23 mouse cellular contexts compared by ENCODE assay signal in genomic region chr5:137524671-137525070, GRCm38 (mm10). TPM values are rescaled to one million over a fixed set of nuclear protein-coding genes. Genes with fewer than 3 reads are reported as not detected.
DNase-seq lines count a peak whose midpoint lies in the region; ATAC-seq and TF ChIP-seq lines count a peak whose summit lies in the region.
"Had no signal": no experiment of that assay in that cellular context is flagged by ENCODE, and none has a peak within 500 bp of the region (broad histone marks: within the 10 kb centered on the region; RNA-seq: fewer than 3 reads in every experiment).

No protein-coding gene starts in this region.

- H3K9me3 ChIP-seq in forebrain, embryonic 13.5 days (replicated peaks): no peaks in the 10 kb centered on the region
- H3K9me3 ChIP-seq in forebrain, embryonic 10.5 days: no peaks in the 10 kb centered on the region
- H3K9me3 ChIP-seq in hindbrain, embryonic 15.5 days: no peaks in the 10 kb centered on the region
- no peaks in the 10 kb centered on the region for H3K9me3 ChIP-seq in midbrain, postnatal 0 days (ENCODE audit: low read length)

- H3K36me3 ChIP-seq in forebrain, embryonic 13.5 days (ENCODE audit: poor library complexity, severe bottlenecking): peaks cover 99% of the 10 kb centered on the region
- H3K36me3 ChIP-seq in forebrain, embryonic 10.5 days (replicated peaks): peaks cover 100% of the 10 kb centered on the region
- H3K36me3 ChIP-seq in hindbrain, embryonic 15.5 days: peaks cover 85% of the 10 kb centered on the region
- peaks cover 95% of the 10 kb centered on the region for H3K36me3 ChIP-seq in midbrain, postnatal 0 days (ENCODE audit: insufficient read depth, low read length)

- no peak for ATAC-seq in forebrain, embryonic 13.5 days
- ATAC-seq in hindbrain, embryonic 15.5 days (ENCODE audit: low FRiP score, low read depth): no peak
- ATAC-seq in midbrain, postnatal 0 days (ENCODE audit: low FRiP score): no peak
- ATAC-seq: inflammation-experienced regulatory T-cells, adult 6 months; lung, postnatal 0 days had no signal

- H3K4me2 ChIP-seq in forebrain, embryonic 13.5 days: no peak overlapping the region
- no peak overlapping the region for H3K4me2 ChIP-seq in hindbrain, embryonic 15.5 days
- H3K4me2 ChIP-seq in midbrain, postnatal 0 days (ENCODE audit: low read depth, low read length, poor library complexity, severe bottlenecking): no peak overlapping the region

- no peak for TF ChIP-seq CTCF in layer of hippocampus, adult 2 months (conservative IDR thresholded peaks at IDR 0.05)
- TF ChIP-seq CTCF in midbrain, postnatal 0 days (IDR thresholded peaks at IDR 0.05): no peak

- H3K4me1 ChIP-seq in forebrain, embryonic 13.5 days: peaks cover 38% of the 10 kb centered on the region
- H3K4me1 ChIP-seq in forebrain, embryonic 10.5 days: peaks cover 34% of the 10 kb centered on the region
- peaks cover 24% of the 10 kb centered on the region for H3K4me1 ChIP-seq in hindbrain, embryonic 15.5 days (replicated peaks)
- no peaks in the 10 kb centered on the region; the same call in 1 of the 2 replicates for H3K4me1 ChIP-seq in midbrain, postnatal 0 days (ENCODE audit: insufficient read depth, low read length)

- DNase-seq in forebrain, embryonic 10.5 days (ENCODE audit: extremely low spot score, low spot score): no peak
- no peak for DNase-seq in layer of hippocampus, adult 2 months (ENCODE audit: low spot score in 2 of 2)
- no peak for DNase-seq in layer of hippocampus, adult 11-12 months (ENCODE audit: low spot score)
- no peak for DNase-seq in midbrain, postnatal 0 days (ENCODE audit: low spot score)
- DNase-seq in urinary bladder, postnatal 10 days (ENCODE audit: low spot score): no peak
- no peak for DNase-seq in left cerebral cortex, adult 18-20 months (ENCODE audit: low spot score in 2 of 2)
- DNase-seq: adrenal gland, postnatal 10 days; gastrocnemius, postnatal 10 days; kidney, adult 9 months; layer of hippocampus, postnatal 36 days; left cerebral cortex, postnatal 4 days; thymus, adult 18-20 months had no signal

- WGBS in forebrain, embryonic 13.5 days: 87% methylated on average over 13 of the region's 13 CpGs
- 92% methylated on average over 13 of the region's 13 CpGs for WGBS in forebrain, embryonic 10.5 days
- WGBS in hindbrain, embryonic 15.5 days: 88% methylated on average over 13 of the region's 13 CpGs
- WGBS in midbrain, postnatal 0 days: 90% methylated on average over 13 of the region's 13 CpGs

- peak overlapping the region; percentile 59; the same call in 1 of the 2 replicates for H3K27ac ChIP-seq in forebrain, embryonic 13.5 days
- no peak overlapping the region for H3K27ac ChIP-seq in forebrain, embryonic 10.5 days
- H3K27ac ChIP-seq in layer of hippocampus, adult 2 months: peak overlapping the region; percentile 51; the same call in 1 of the 2 replicates
- 0 out of 2 replicates have a peak overlapping the region, but pooled peaks have one; percentile 7 for H3K27ac ChIP-seq in hindbrain, embryonic 15.5 days (replicated peaks)
- H3K27ac ChIP-seq in midbrain, postnatal 0 days (ENCODE audit: low read depth, low read length): 0 out of 2 replicates have a peak overlapping the region, but pooled peaks have one; percentile 62
- H3K27ac ChIP-seq: heart, adult 2 months; liver, embryonic 14.5 days had no signal

- no peak overlapping the region for H3K4me3 ChIP-seq in forebrain, embryonic 13.5 days
- H3K4me3 ChIP-seq in forebrain, embryonic 10.5 days: no peak overlapping the region
- H3K4me3 ChIP-seq in layer of hippocampus, adult 2 months: no peak overlapping the region
- H3K4me3 ChIP-seq in hindbrain, embryonic 15.5 days: no peak overlapping the region
- no peak overlapping the region for H3K4me3 ChIP-seq in midbrain, postnatal 0 days (ENCODE audit: low read depth, low read length)
- H3K4me3 ChIP-seq: heart, adult 2 months had no signal

- H3K27me3 ChIP-seq in forebrain, embryonic 13.5 days: no peaks in the 10 kb centered on the region
- H3K27me3 ChIP-seq in forebrain, embryonic 10.5 days (ENCODE audit: poor library complexity, severe bottlenecking): no peaks in the 10 kb centered on the region
- H3K27me3 ChIP-seq in hindbrain, embryonic 15.5 days: no peaks in the 10 kb centered on the region
- no peaks in the 10 kb centered on the region for H3K27me3 ChIP-seq in midbrain, postnatal 0 days (ENCODE audit: insufficient read depth, low read length)

- H3K9ac ChIP-seq in forebrain, embryonic 13.5 days: 0 out of 2 replicates have a peak overlapping the region, but pooled peaks have one; percentile 1
- H3K9ac ChIP-seq in hindbrain, embryonic 15.5 days: no peak overlapping the region
- no peak overlapping the region for H3K9ac ChIP-seq in midbrain, postnatal 0 days (replicated peaks; ENCODE audit: low read length, poor library complexity, severe bottlenecking)
- H3K9ac ChIP-seq: liver, embryonic 14.5 days had no signal

RNA-seq across cellular contexts. Expression of gene Gigyf1, which starts 6.3 kb away (rescaled TPM):
- 16.1 and 17.5 TPM in 2 replicates for polyA plus RNA-seq in forebrain, embryonic 13.5 days (2015; fragmentation: Nextera tagmentation; extraction: Ambion mirVana)
- polyA plus RNA-seq in forebrain, embryonic 10.5 days (2016; fragmentation: Nextera tagmentation; extraction: Ambion mirVana): 13.5 and 14.0 TPM in 2 replicates
- total RNA-seq in layer of hippocampus, adult 2 months (2021): 10 to 100 TPM; 61.9 to 63.5 TPM
- polyA plus RNA-seq in hindbrain, embryonic 15.5 days (2015; fragmentation: Nextera tagmentation; extraction: Ambion mirVana): 16.4 and 18.4 TPM in 2 replicates
- total RNA-seq in midbrain, postnatal 0 days (2014; rRNA removed): 23.6 and 30.8 TPM in 2 replicates
- 16.3 and 17.8 TPM in 2 replicates for polyA plus RNA-seq in midbrain, postnatal 0 days (2015; fragmentation: Nextera tagmentation; extraction: Ambion mirVana)
- 10 to 100 TPM; 62.3 to 65.6 TPM for total RNA-seq in left cerebral cortex, adult 18-20 months (2021)

RNA-seq across cellular contexts. Expression of gene Epo, which starts 8.4 kb away (rescaled TPM):
- polyA plus RNA-seq in forebrain, embryonic 13.5 days (2015; fragmentation: Nextera tagmentation; extraction: Ambion mirVana): 0.35 TPM in 1 of 2 replicates, not detected in the other
- 2.9 and 4.8 TPM in 2 replicates for polyA plus RNA-seq in forebrain, embryonic 10.5 days (2016; fragmentation: Nextera tagmentation; extraction: Ambion mirVana)
- not detected for total RNA-seq in layer of hippocampus, adult 2 months (2021)
- polyA plus RNA-seq in hindbrain, embryonic 15.5 days (2015; fragmentation: Nextera tagmentation; extraction: Ambion mirVana): not detected in 2 replicates
- total RNA-seq in midbrain, postnatal 0 days (2014; rRNA removed): not detected in 2 replicates
- not detected in 2 replicates for polyA plus RNA-seq in midbrain, postnatal 0 days (2015; fragmentation: Nextera tagmentation; extraction: Ambion mirVana)
- not detected for total RNA-seq in left cerebral cortex, adult 18-20 months (2021)
- total RNA-seq: adrenal gland, postnatal 10 days; common myeloid progenitor, adult 5-6 weeks; gastrocnemius, postnatal 10 days; heart, adult 2 months; layer of hippocampus, postnatal 36 days; left cerebral cortex, postnatal 4 days; megakaryocyte, adult 5-6 weeks had no signal
- polyA plus RNA-seq: heart, adult 2 months; heart, embryonic 16.5 days; inflammation-experienced regulatory T-cells, adult 6 months; large intestine, adult 2 months; lung, postnatal 0 days; small intestine, adult 2 months had no signal

RNA-seq across cellular contexts. Expression of gene Gnb2, which starts 8.6 kb away (rescaled TPM):
- polyA plus RNA-seq in forebrain, embryonic 13.5 days (2015; fragmentation: Nextera tagmentation; extraction: Ambion mirVana): 483 and 508 TPM in 2 replicates
- 287 and 288 TPM in 2 replicates for polyA plus RNA-seq in forebrain, embryonic 10.5 days (2016; fragmentation: Nextera tagmentation; extraction: Ambion mirVana)
- total RNA-seq in layer of hippocampus, adult 2 months (2021): 100 to 1,000 TPM; 600 to 607 TPM
- polyA plus RNA-seq in hindbrain, embryonic 15.5 days (2015; fragmentation: Nextera tagmentation; extraction: Ambion mirVana): 516 and 544 TPM in 2 replicates
- 1,154 and 1,456 TPM in 2 replicates for total RNA-seq in midbrain, postnatal 0 days (2014; rRNA removed)
- 590 and 632 TPM in 2 replicates for polyA plus RNA-seq in midbrain, postnatal 0 days (2015; fragmentation: Nextera tagmentation; extraction: Ambion mirVana)
- 100 to 1,000 TPM; 607 to 661 TPM for total RNA-seq in left cerebral cortex, adult 18-20 months (2021)

RNA-seq across cellular contexts. Expression of gene Pop7, which starts 22.4 kb away (rescaled TPM):
- polyA plus RNA-seq in forebrain, embryonic 13.5 days (2015; fragmentation: Nextera tagmentation; extraction: Ambion mirVana): 75.6 and 82.9 TPM in 2 replicates
- polyA plus RNA-seq in forebrain, embryonic 10.5 days (2016; fragmentation: Nextera tagmentation; extraction: Ambion mirVana): 56.1 and 59.4 TPM in 2 replicates
- 10 to 100 TPM; 33.8 to 35.1 TPM for total RNA-seq in layer of hippocampus, adult 2 months (2021)
- polyA plus RNA-seq in hindbrain, embryonic 15.5 days (2015; fragmentation: Nextera tagmentation; extraction: Ambion mirVana): 81.0 and 81.8 TPM in 2 replicates
- total RNA-seq in midbrain, postnatal 0 days (2014; rRNA removed): 73.2 and 95.3 TPM in 2 replicates
- 91.5 and 95.6 TPM in 2 replicates for polyA plus RNA-seq in midbrain, postnatal 0 days (2015; fragmentation: Nextera tagmentation; extraction: Ambion mirVana)
- 10 to 100 TPM; 31.3 to 33.3 TPM for total RNA-seq in left cerebral cortex, adult 18-20 months (2021)

RNA-seq across cellular contexts. Expression of gene Actl6b, which starts 28.6 kb away (rescaled TPM):
- 144 and 174 TPM in 2 replicates for polyA plus RNA-seq in forebrain, embryonic 13.5 days (2015; fragmentation: Nextera tagmentation; extraction: Ambion mirVana)
- polyA plus RNA-seq in forebrain, embryonic 10.5 days (2016; fragmentation: Nextera tagmentation; extraction: Ambion mirVana): 2.0 and 4.8 TPM in 2 replicates
- 100 to 1,000 TPM; 138 to 142 TPM for total RNA-seq in layer of hippocampus, adult 2 months (2021)
- polyA plus RNA-seq in hindbrain, embryonic 15.5 days (2015; fragmentation: Nextera tagmentation; extraction: Ambion mirVana): 251 and 285 TPM in 2 replicates
- total RNA-seq in midbrain, postnatal 0 days (2014; rRNA removed): 248 and 270 TPM in 2 replicates
- 264 and 287 TPM in 2 replicates for polyA plus RNA-seq in midbrain, postnatal 0 days (2015; fragmentation: Nextera tagmentation; extraction: Ambion mirVana)
- total RNA-seq in left cerebral cortex, adult 18-20 months (2021): 100 to 1,000 TPM; 112 to 115 TPM
- total RNA-seq: common myeloid progenitor, adult 5-6 weeks; heart, adult 2 months; megakaryocyte, adult 5-6 weeks had no signal
- polyA plus RNA-seq: heart, adult 2 months; inflammation-experienced regulatory T-cells, adult 6 months; liver, embryonic 14.5 days; lung, postnatal 0 days had no signal
